Mouse (Mus musculus) right cerebral cortex, postnatal 25 days (tissue): ENCODE measurements around the gene Gm21866.
"Not testable (repeated sequence)": the region's sequence is repeated elsewhere in the genome, so short reads cannot be mapped to it uniquely, and the experiment has no call there.

Source experiments
- DNase-seq: peaks from one replicate; pipeline ENCODE4 v3.0.0; 2022

Gene Gm21866

GRCm38 (mm10) chrY:13465479-13465878, at the start of gene Gm21866:
Gene Gm21866, minus strand, starts transcription at chrY:13465579.
- not testable (repeated sequence) for DNase-seq

DNA sequence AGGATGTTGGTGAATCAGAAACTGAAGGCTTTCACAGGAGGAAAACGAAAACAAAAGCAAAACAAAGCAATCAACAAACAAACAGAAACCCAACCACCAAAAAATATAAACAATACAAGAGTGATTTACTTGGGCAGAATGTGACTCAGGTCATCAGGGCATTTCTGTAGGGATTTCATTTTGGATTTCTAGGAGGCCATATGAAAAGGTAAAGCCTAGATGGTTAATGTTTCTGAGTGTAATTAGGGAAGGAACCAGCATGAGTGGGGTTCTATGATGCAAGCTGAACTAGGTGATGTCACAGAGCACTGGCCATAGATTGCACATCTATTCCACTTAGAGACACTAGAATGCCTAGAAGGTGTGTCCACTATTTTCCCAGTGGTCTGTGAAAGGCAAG, 28.3 kb upstream of the Gm21866 start, which contains the start of gene Gm20773:
Gene Gm20773 (plus strand): TSS at position 301 of the 400 bp plus-strand sequence.
- not testable (repeated sequence) for DNase-seq
